Mouse (Mus musculus): ENCODE data around the gene Vmn2r18.

Vmn2r18 gene

GRCm38 (mm10) chr5:151605921-151606320, at the start of gene Vmn2r18:
TSS of gene Vmn2r18 (minus strand) at chr5:151606021.
- DNase-seq = no peak

GRCm38 (mm10) chr5:151651411-151651784, 45.6 kb upstream of the Vmn2r18 start:
- DNase-seq = no peak

GRCm38 (mm10) chr5:151650700-151651410, 45.0 kb upstream of the Vmn2r18 start, which contains the start of gene Rfc3:
TSS of gene Rfc3 (minus strand) at chr5:151651242.
- peak; percentile 98 for DNase-seq

- peak; percentile 64 for DNase-seq
Observed at GRCm38 (mm10) chr5:151644845-151645244, 39.0 kb upstream of the Vmn2r18 start.

GRCm38 (mm10) chr5:151642867-151643266, 37.0 kb upstream of the Vmn2r18 start:
- no peak for DNase-seq

- DNase-seq = no peak
Observed at GRCm38 (mm10) chr5:151642102-151642501, 36.3 kb upstream of the Vmn2r18 start.

- no peak for DNase-seq
Observed at GRCm38 (mm10) chr5:151601696-151602095, 4.1 kb downstream of the Vmn2r18 start.
